Mouse (Mus musculus) MEL (cell line): Measurements from ENCODE around the gene Hmgcll1. TPM values are rescaled to one million over a fixed set of nuclear protein-coding genes. Genes with fewer than 3 reads are reported as not detected.

Experiments used
- DNase-seq: peaks from one replicate; pipeline ENCODE4 v3.0.0; 2011; ENCODE audit warnings: low read depth, low spot score
- H3K27ac ChIP-seq: 2 replicates; pipeline ENCODE4 v1.5.1; 2012; ENCODE audit warnings: low read depth, mild to moderate bottlenecking, control low read depth, low read length, moderate library complexity; ENCODE audit not compliant: control insufficient read depth
- H3K27me3 ChIP-seq, 2 experiments: fragments of 150-350 bp in 1 of 2; sonication (generic) in 1 of 2; 2 replicates each; pipeline ENCODE4 v1.6.1; 2012; ENCODE audit warnings: low read length in 2 of 2, mild to moderate bottlenecking in 2 of 2, improper control_type of control experiment in 1 of 2, moderate library complexity in 1 of 2; ENCODE audit not compliant: insufficient read depth in 2 of 2, control insufficient read depth in 1 of 2
- H3K36me3 ChIP-seq, 2 experiments: 2 replicates each; pipeline ENCODE4 v1.6.1; 2012 to 2014; ENCODE audit warnings: low read length in 2 of 2, improper control_type of control experiment in 1 of 2, inconsistent platforms in 1 of 2, mild to moderate bottlenecking in 1 of 2; ENCODE audit not compliant: insufficient read depth in 2 of 2, control insufficient read depth in 1 of 2
- H3K4me1 ChIP-seq, 2 experiments: fragments of 150-350 bp in 1 of 2; sonication (generic) in 1 of 2; 2 replicates each; pipeline ENCODE4 v1.6.1; 2012; ENCODE audit warnings: low read length in 2 of 2, improper control_type of control experiment in 1 of 2, mild to moderate bottlenecking in 1 of 2; ENCODE audit not compliant: insufficient read depth in 2 of 2, control insufficient read depth in 1 of 2
- H3K4me3 ChIP-seq, 2 experiments: fragments of 150-350 bp in 1 of 2; sonication (generic) in 1 of 2; 2 replicates each; pipeline ENCODE4 v1.5.1; 2012; ENCODE audit warnings: low read depth in 2 of 2, low read length in 2 of 2, mild to moderate bottlenecking in 2 of 2, moderate library complexity in 2 of 2, control low read depth in 1 of 2, improper control_type of control experiment in 1 of 2; ENCODE audit not compliant: control insufficient read depth in 1 of 2, insufficient read depth in 1 of 2
- H3K79me2 ChIP-seq: 2 replicates; pipeline ENCODE4 v1.6.1; 2012; ENCODE audit warnings: mild to moderate bottlenecking, low read length, moderate library complexity; ENCODE audit not compliant: control insufficient read depth, poor library complexity, insufficient read depth
- H3K9ac ChIP-seq: 2 replicates; pipeline ENCODE4 v1.6.1; 2012; ENCODE audit warnings: low read depth, mild to moderate bottlenecking, control low read depth, low read length, moderate library complexity; ENCODE audit not compliant: control insufficient read depth, poor library complexity, severe bottlenecking
- H3K9me3 ChIP-seq: fragments of 150-350 bp; sonication (generic); replicated peaks from 2 replicates; pipeline ENCODE4 v1.6.1; 2012; ENCODE audit warnings: mild to moderate bottlenecking, low read length, improper control_type of control experiment, moderate library complexity; ENCODE audit not compliant: insufficient read depth
- CHD1 ChIP-seq: IDR thresholded peaks from 2 replicates; pipeline ENCODE4 v1.6.1; 2012; ENCODE audit warnings: low read depth, mild to moderate bottlenecking, inconsistent platforms, low read length, improper control_type of control experiment
- CHD2 ChIP-seq: IDR thresholded peaks from 2 replicates; pipeline ENCODE4 v1.6.1; 2011; ENCODE audit warnings: low read length, improper control_type of control experiment
- ETS1 ChIP-seq: IDR thresholded peaks from 2 replicates; pipeline ENCODE4 v1.6.1; 2012; ENCODE audit warnings: low read depth, mild to moderate bottlenecking, inconsistent platforms, low read length, improper control_type of control experiment, moderate library complexity
- HCFC1 ChIP-seq: IDR thresholded peaks from 2 replicates; pipeline ENCODE4 v1.6.1; 2012; ENCODE audit warnings: low read depth, mild to moderate bottlenecking, inconsistent platforms, low read length, improper control_type of control experiment, moderate library complexity
- MYB ChIP-seq: IDR thresholded peaks from 2 replicates; pipeline ENCODE4 v1.6.1; 2011; ENCODE audit warnings: mild to moderate bottlenecking, low read depth, low read length, improper control_type of control experiment
- MYC ChIP-seq: IDR thresholded peaks from 2 replicates; pipeline ENCODE4 v1.6.1; 2011; ENCODE audit warnings: low read depth, mild to moderate bottlenecking, low read length, improper control_type of control experiment, moderate library complexity
- NRF1 ChIP-seq: IDR thresholded peaks from 2 replicates; pipeline ENCODE4 v1.6.1; 2014; ENCODE audit warnings: low read depth, mild to moderate bottlenecking, inconsistent platforms, low read length, improper control_type of control experiment, moderate library complexity; ENCODE audit not compliant: poor library complexity, insufficient read depth, severe bottlenecking
- POLR2A ChIP-seq, 2 experiments: IDR thresholded peaks; 2 replicates each; pipeline ENCODE4 v1.6.1; 2011 to 2012; ENCODE audit warnings: low read length in 2 of 2, mild to moderate bottlenecking in 2 of 2, control low read depth in 1 of 2, improper control_type of control experiment in 1 of 2, low read depth in 1 of 2, moderate library complexity in 1 of 2; ENCODE audit not compliant: control insufficient read depth in 1 of 2, insufficient read depth in 1 of 2, poor library complexity in 1 of 2
- RAD21 ChIP-seq: IDR thresholded peaks from 2 replicates; pipeline ENCODE4 v1.6.1; 2011; ENCODE audit warnings: mild to moderate bottlenecking, low read depth, low read length, improper control_type of control experiment
- RCOR1 ChIP-seq: IDR thresholded peaks from 2 replicates; pipeline ENCODE4 v1.6.1; 2012; ENCODE audit warnings: low read depth, mild to moderate bottlenecking, inconsistent platforms, low read length, improper control_type of control experiment
- TBP ChIP-seq: IDR thresholded peaks from 2 replicates; pipeline ENCODE4 v1.8.0; 2011; ENCODE audit warnings: low read depth, low read length, improper control_type of control experiment
- USF2 ChIP-seq, 2 experiments: IDR thresholded peaks; 2 replicates each; pipeline ENCODE4 v1.6.1; 2011 to 2012; ENCODE audit warnings: improper control_type of control experiment in 2 of 2, low read length in 2 of 2, borderline replicate concordance in 1 of 2, inconsistent platforms in 1 of 2, low read depth in 1 of 2, mild to moderate bottlenecking in 1 of 2; ENCODE audit not compliant: insufficient read depth in 1 of 2
- ZC3H11A ChIP-seq: IDR thresholded peaks from 2 replicates; pipeline ENCODE4 v1.6.1; 2012; ENCODE audit warnings: low read depth, mild to moderate bottlenecking, inconsistent platforms, low read length, improper control_type of control experiment
- ZKSCAN1 ChIP-seq: IDR thresholded peaks from 2 replicates; pipeline ENCODE4 v1.6.1; 2012; ENCODE audit warnings: low read depth, mild to moderate bottlenecking, inconsistent platforms, low read length, improper control_type of control experiment, moderate library complexity
- ZMIZ1 ChIP-seq: IDR thresholded peaks from 2 replicates; pipeline ENCODE4 v1.6.1; 2012; ENCODE audit warnings: low read depth, mild to moderate bottlenecking, inconsistent platforms, low read length, improper control_type of control experiment, moderate library complexity
- ZNF384 ChIP-seq: IDR thresholded peaks from 2 replicates; pipeline ENCODE4 v1.6.1; 2012; ENCODE audit warnings: low read depth, mild to moderate bottlenecking, inconsistent platforms, low read length, improper control_type of control experiment
- polyA plus RNA-seq, 2 experiments: library from polyadenylated mRNA; stranded (reverse) in 1 of 2; unstranded in 1 of 2; fragments of >175 nt in 1 of 2; fragments of >200 nt in 1 of 2; gene quantifications; 2 replicates each; pipeline versions ENCODE4 v1.2.1 to v1.2.4; 2012; ENCODE audit warnings: low replicate concordance in 2 of 2, low read depth in 1 of 2; ENCODE audit not compliant: insufficient read length in 2 of 2, insufficient read depth in 1 of 2, missing spikeins in 1 of 2
- total RNA-seq: library from RNA; depleted of rRNA; stranded (reverse); fragments of 300-350 nt; gene quantifications from 2 replicates; pipeline ENCODE4 v1.2.3, GENCODE M21; 2012

Hmgcll1 gene
- total and polyA plus RNA-seq, 3 experiments, result not detected

- no peak overlapping the region for H3K9ac ChIP-seq
- H3K79me2 ChIP-seq, result no peaks in the 10 kb centered on the region
- no peak for DNase-seq
- peaks cover 3 to 5% of the 10 kb centered on the region in 2 experiments; a peak in 3 of 4 replicates for H3K4me1 ChIP-seq
- TF ChIP-seq ZMIZ1, result no peak
- no peak for TF ChIP-seq MYB
- TF ChIP-seq NRF1, result no peak
- TF ChIP-seq RCOR1, result no peak
- no peak for TF ChIP-seq MYC
- no peak for TF ChIP-seq TBP
- TF ChIP-seq USF2 (IDR thresholded peaks at IDR 0.05; ENCODE audit: borderline replicate concordance in 1 of 2, insufficient read depth in 1 of 2, low read depth in 1 of 2, low read length in 2 of 2), result no peak
- no peak for TF ChIP-seq CHD2
- no peak for TF ChIP-seq ZC3H11A
- no peak for TF ChIP-seq CHD1
- H3K27me3 ChIP-seq, result no peaks in the 10 kb centered on the region
- H3K27ac ChIP-seq, result no peak overlapping the region
- no peak overlapping the region for H3K4me3 ChIP-seq
- no peaks in the 10 kb centered on the region for H3K9me3 ChIP-seq
- H3K36me3 ChIP-seq, result peaks cover 0 to 7% of the 10 kb centered on the region in 2 experiments; a peak in 2 of 4 replicates
These were observed 7.2 kb upstream of the Hmgcll1 start for GRCm38 (mm10) chr9:76007342-76007970.

- Histone ChIP-seq H3K79me2 (no peaks in the 10 kb centered on the region), H3K27me3 (no peaks in the 10 kb centered on the region; a peak in 1 of 4 replicates), H3K9ac (no peak overlapping the region), H3K4me1 (no peaks in the 10 kb centered on the region), H3K9me3 (no peaks in the 10 kb centered on the region), H3K36me3 (no peaks in the 10 kb centered on the region), H3K4me3 (no peak overlapping the region), H3K27ac (no peak overlapping the region)
- TF ChIP-seq HCFC1 (no peak), ZKSCAN1 (no peak), NRF1 (no peak), RAD21 (no peak), ETS1 (no peak), MYB (no peak), ZNF384 (no peak), TBP (no peak), POLR2A (IDR thresholded peaks at IDR 0.05; ENCODE audit: control insufficient read depth in 1 of 2, insufficient read depth in 1 of 2, low read depth in 1 of 2, low read length in 2 of 2, poor library complexity in 1 of 2) (no peak), MYC (no peak)
- DNase-seq, result no peak
These were observed 866 bp upstream of the Hmgcll1 start for GRCm38 (mm10) chr9:76013789-76014188.
